Mouse (Mus musculus): Measurements from ENCODE around the gene Slc2a4. TPM values are rescaled to one million over a fixed set of nuclear protein-coding genes. Genes with fewer than 3 reads are reported as not detected.

The Slc2a4 gene
- total and polyA plus RNA-seq, 2 experiments from 2014 or later, result 6.1 to 12.8 TPM

DNA sequence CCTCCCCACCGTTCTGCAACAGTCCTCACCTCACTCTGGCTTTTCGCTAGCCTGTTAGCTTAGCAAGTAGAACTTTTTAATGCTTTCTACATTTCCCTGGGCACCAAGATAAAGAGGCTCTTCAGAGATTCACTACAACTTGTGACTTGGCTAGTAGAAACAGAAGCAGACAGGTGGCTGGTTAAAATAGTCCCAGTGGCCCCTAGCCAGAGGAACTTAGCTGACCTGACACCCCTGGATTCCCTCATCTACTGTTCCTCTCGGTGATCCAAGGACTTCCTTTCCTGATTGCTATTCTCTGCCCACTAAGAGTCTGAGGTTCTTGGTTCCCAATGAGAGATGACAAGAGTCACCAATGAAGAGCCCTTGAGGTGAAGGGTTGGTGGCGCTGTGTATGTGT is 35.4 kb upstream of the Slc2a4 start:
- 0 out of 2 replicates have a peak overlapping the region, but pooled peaks have one; percentile 92 for H3K9ac ChIP-seq (replicated peaks; ENCODE audit: low read length)
- DNase-seq (ENCODE audit: low spot score), result no peak
- peak overlapping the region; percentile 91 for H3K4me2 ChIP-seq (ENCODE audit: low read depth, low read length)
- no peaks in the 10 kb centered on the region for H3K9me3 ChIP-seq (ENCODE audit: low read length)
- no peak for TF ChIP-seq CTCF (IDR thresholded peaks at IDR 0.05; ENCODE audit: low read depth)
- H3K27ac ChIP-seq, result no peak overlapping the region
- ATAC-seq, result no peak
- no peaks in the 10 kb centered on the region for H3K27me3 ChIP-seq (ENCODE audit: insufficient read depth, low read length)
- H3K36me3 ChIP-seq (ENCODE audit: insufficient read depth, low read length), result peaks cover 27% of the 10 kb centered on the region
- H3K4me1 ChIP-seq (ENCODE audit: insufficient read depth, low read length), result peaks cover 13% of the 10 kb centered on the region
- H3K4me3 ChIP-seq (ENCODE audit: low read length), result no peak overlapping the region
- 87% methylated on average over 4 of the region's 4 CpGs for WGBS

DNA sequence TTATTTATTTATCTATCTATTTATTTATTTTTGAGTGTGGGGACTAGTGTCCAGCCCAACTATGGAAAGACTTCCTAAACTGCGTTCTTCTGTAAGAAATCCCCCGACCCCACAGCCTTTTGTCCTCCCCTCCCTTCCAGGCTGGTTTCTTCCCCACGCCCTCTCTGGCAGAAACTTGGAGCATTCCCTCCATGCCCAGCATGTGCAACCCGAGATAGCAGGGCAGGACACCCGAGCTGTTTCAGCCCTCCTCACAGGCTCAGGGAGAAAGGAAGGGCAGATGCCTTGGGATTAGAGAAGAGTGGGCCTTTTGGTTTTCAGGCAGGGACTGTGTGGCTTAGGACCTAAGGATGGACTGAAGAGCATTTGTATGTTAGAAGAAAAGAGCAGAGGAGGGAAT is 34.9 kb upstream of the Slc2a4 start:
- H3K27me3 ChIP-seq (ENCODE audit: insufficient read depth, low read length), result no peaks in the 10 kb centered on the region
- WGBS, result 16% methylated on average over 5 of the region's 5 CpGs
- H3K9ac ChIP-seq (replicated peaks; ENCODE audit: low read length), result peak overlapping the region; percentile 92; the same call in 1 of the 2 replicates
- H3K4me3 ChIP-seq (ENCODE audit: low read length), result 0 out of 2 replicates have a peak overlapping the region, but pooled peaks have one; percentile 5
- TF ChIP-seq CTCF (IDR thresholded peaks at IDR 0.05; ENCODE audit: low read depth), result no peak
- peak overlapping the region; percentile 91 for H3K4me2 ChIP-seq (ENCODE audit: low read depth, low read length)
- no peak overlapping the region for H3K27ac ChIP-seq
- H3K4me1 ChIP-seq (ENCODE audit: insufficient read depth, low read length), result peaks cover 13% of the 10 kb centered on the region
- ATAC-seq (no peak), DNase-seq (ENCODE audit: low spot score) (no peak)
- H3K9me3 ChIP-seq (ENCODE audit: low read length), result no peaks in the 10 kb centered on the region
- H3K36me3 ChIP-seq (ENCODE audit: insufficient read depth, low read length), result peaks cover 22% of the 10 kb centered on the region

DNA sequence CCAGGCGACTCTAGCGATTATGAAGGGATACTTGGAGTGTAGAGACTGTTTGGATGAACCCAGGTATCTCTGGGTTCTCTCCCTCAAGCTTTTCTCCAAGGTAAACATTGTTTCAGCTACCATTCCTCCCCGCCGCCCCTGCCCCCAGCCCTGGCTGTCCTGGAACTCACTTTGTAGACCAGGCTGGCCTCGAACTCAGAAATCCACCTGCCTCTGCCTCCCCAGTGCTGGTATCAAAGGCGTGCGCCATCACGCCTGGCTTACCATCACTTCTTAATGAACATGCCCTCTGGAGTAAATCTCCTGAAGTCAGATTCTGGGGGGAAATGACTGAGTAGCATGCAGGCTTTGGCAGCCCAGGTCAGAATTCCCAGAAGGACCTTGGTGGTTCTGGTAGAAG is 34.2 kb upstream of the Slc2a4 start, which contains the start of gene Elp5:
Gene Elp5, minus strand, starts transcription at position 293 of the 400 bp plus-strand sequence.
- peak within 1 kb of the TSS; percentile 86 for H3K4me3 ChIP-seq (ENCODE audit: low read length)
- no peak for TF ChIP-seq CTCF (IDR thresholded peaks at IDR 0.05; ENCODE audit: low read depth)
- H3K4me2 ChIP-seq (ENCODE audit: low read depth, low read length), result peak within 1 kb of the TSS; percentile 91
- 56% methylated on average over 8 of the region's 8 CpGs for WGBS
- H3K36me3 ChIP-seq (ENCODE audit: insufficient read depth, low read length), result peaks cover 17% of the 10 kb centered on the region
- no peak for ATAC-seq
- H3K27me3 ChIP-seq (ENCODE audit: insufficient read depth, low read length), result no peaks in the 10 kb centered on the region
- DNase-seq (ENCODE audit: low spot score), result no peak
- peak within 1 kb of the TSS; percentile 92 for H3K9ac ChIP-seq (replicated peaks; ENCODE audit: low read length)
- H3K27ac ChIP-seq, result peak within 1 kb of the TSS; percentile 99
- peaks cover 13% of the 10 kb centered on the region for H3K4me1 ChIP-seq (ENCODE audit: insufficient read depth, low read length)
- no peaks in the 10 kb centered on the region for H3K9me3 ChIP-seq (ENCODE audit: low read length)

DNA sequence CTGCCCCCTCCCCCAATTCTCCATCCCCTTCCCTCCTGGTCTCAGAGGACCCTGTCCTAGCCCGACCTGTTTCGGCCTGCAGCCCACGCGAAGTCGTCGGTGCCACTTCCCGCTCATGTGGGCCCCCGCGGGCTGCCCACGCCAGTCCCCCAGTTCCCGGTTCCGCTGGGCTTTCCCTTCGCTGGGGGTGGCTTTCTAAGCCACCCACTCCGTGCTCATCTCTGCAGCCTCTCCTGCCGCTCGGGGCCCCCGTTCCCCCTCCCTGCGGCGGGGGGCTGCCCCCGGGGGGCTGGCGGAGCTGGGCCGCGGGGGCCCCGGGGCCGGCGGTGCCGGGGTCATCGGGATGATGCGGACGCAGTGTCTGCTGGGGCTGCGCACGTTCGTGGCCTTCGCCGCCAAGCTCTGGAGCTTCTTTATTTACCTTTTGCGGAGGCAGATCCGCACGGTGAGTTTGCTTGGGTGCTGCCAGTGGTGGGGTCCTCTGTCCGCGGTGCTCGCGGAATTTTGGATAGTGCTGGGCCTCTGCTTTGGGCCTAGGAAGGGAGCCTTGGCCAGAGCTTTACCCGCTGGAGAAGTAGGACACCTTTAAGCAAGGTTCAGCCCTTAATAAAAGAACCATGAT is 33.3 kb upstream of the Slc2a4 start, which contains the start of gene Ctdnep1:
Gene Ctdnep1, plus strand, starts transcription at position 16 of the 622 bp plus-strand sequence.
- Histone ChIP-seq H3K9me3 (ENCODE audit: low read length) (no peaks in the 10 kb centered on the region), H3K4me1 (ENCODE audit: insufficient read depth, low read length) (peaks cover 13% of the 10 kb centered on the region), H3K27me3 (ENCODE audit: insufficient read depth, low read length) (no peaks in the 10 kb centered on the region), H3K27ac (peak within 1 kb of the TSS; percentile 99), H3K36me3 (ENCODE audit: insufficient read depth, low read length) (peaks cover 17% of the 10 kb centered on the region), H3K4me2 (ENCODE audit: low read depth, low read length) (peak within 1 kb of the TSS; percentile 91), H3K4me3 (ENCODE audit: low read length) (peak within 1 kb of the TSS; percentile 86), H3K9ac (replicated peaks; ENCODE audit: low read length) (peak within 1 kb of the TSS; percentile 92)
- TF ChIP-seq CTCF (IDR thresholded peaks at IDR 0.05; ENCODE audit: low read depth), result no peak
- WGBS, result 0% methylated on average over 28 of the region's 43 CpGs
- peak; percentile 27 for DNase-seq (ENCODE audit: low spot score)
- no peak for ATAC-seq

DNA sequence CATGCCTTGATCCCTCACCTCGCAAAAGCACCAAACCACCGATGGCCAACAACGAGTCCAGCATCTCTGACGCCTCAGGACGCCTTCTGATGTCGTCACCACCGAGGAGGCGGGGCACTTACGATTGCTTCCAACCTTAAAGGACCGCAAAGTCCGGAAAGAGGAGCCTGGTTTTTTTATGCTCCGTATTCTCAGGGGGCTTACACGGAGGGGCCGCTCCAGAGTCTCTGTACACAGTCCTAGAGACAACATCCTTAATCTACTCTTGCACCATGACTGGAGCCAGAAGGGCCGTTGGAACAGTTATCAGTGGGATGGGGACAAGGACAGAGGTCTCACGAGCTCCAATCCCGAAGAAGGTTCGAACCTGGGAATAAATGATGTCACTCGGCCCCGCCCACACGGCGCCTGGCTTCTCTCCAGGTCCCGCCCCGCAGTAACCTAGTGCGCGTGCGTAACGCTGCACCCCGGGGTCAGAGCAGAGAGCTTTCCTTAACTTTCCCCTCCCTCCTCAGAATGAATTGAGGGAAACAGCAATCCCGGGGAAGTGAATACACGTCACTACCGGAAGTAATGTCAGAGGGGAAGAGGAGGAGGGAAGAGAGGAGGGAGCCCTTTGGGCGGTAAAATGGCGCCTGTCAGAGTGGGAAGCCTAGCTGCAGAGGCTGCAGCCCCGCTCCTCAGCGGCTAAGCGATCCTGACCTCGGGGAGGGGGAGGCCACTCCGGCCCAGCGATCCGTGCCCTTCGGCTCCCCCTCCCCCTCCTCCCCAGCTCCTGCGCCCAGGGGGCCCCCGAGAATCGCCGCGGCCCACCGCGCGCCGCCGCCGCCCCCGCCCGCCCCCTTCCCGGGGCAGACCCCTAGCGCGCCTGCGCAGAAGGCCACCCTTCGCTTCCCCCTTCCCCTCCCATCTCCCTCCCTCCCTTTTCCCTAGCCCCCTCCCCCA is 32.5 kb upstream of the Slc2a4 start:
- DNase-seq (ENCODE audit: low spot score) (peak; percentile 98), ATAC-seq (peak; percentile 97)
- 0% methylated on average over 45 of the region's 60 CpGs for WGBS

DNA sequence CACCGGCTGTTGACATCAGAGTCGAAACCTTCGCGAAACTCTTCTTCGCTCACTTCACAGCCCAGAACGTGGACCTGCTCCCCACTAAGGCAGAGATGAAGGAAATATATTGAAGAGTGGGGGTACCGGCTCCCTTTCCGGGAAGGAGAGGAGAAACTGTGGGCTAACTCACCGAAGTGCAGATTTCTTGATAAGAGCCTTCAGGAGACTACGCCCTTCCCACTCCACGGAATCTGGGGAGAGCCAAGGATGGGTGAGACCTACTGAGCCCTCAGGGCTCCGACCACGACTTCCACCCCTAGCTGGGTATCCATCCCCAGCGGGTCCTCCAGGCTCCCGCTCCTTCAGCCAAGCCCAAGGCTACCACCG is 31.8 kb upstream of the Slc2a4 start:
- no peak for TF ChIP-seq CTCF (IDR thresholded peaks at IDR 0.05; ENCODE audit: low read depth)
- Histone ChIP-seq H3K4me3 (ENCODE audit: low read length) (peak overlapping the region; percentile 86), H3K36me3 (ENCODE audit: insufficient read depth, low read length) (peaks cover 14% of the 10 kb centered on the region; the same call in 1 of the 2 replicates), H3K4me2 (ENCODE audit: low read depth, low read length) (peak overlapping the region; percentile 91), H3K27ac (peak overlapping the region; percentile 99), H3K9me3 (ENCODE audit: low read length) (no peaks in the 10 kb centered on the region), H3K27me3 (ENCODE audit: insufficient read depth, low read length) (no peaks in the 10 kb centered on the region), H3K4me1 (ENCODE audit: insufficient read depth, low read length) (peaks cover 13% of the 10 kb centered on the region), H3K9ac (replicated peaks; ENCODE audit: low read length) (peak overlapping the region; percentile 92)
- ATAC-seq (no peak), DNase-seq (ENCODE audit: low spot score) (no peak)
- WGBS, result 4% methylated on average over 16 of the region's 16 CpGs

More for the DNA sequence above, 32.5 kb upstream of the Slc2a4 start:
- H3K27ac ChIP-seq, result peak overlapping the region; percentile 99
- peak overlapping the region; percentile 91 for H3K4me2 ChIP-seq (ENCODE audit: low read depth, low read length)
- no peaks in the 10 kb centered on the region for H3K27me3 ChIP-seq (ENCODE audit: insufficient read depth, low read length)
- H3K4me3 ChIP-seq (ENCODE audit: low read length), result peak overlapping the region; percentile 86
- no peak for TF ChIP-seq CTCF (IDR thresholded peaks at IDR 0.05; ENCODE audit: low read depth)
- H3K4me1 ChIP-seq (ENCODE audit: insufficient read depth, low read length), result peaks cover 13% of the 10 kb centered on the region
- H3K36me3 ChIP-seq (ENCODE audit: insufficient read depth, low read length), result peaks cover 18% of the 10 kb centered on the region
- no peaks in the 10 kb centered on the region for H3K9me3 ChIP-seq (ENCODE audit: low read length)
- peak overlapping the region; percentile 92 for H3K9ac ChIP-seq (replicated peaks; ENCODE audit: low read length)

Measured in hindbrain, postnatal 0 days (tissue).